Mouse (Mus musculus) embryonic facial prominence, embryonic 13.5 days (tissue): ENCODE results near the gene Gm28048. TPM values are rescaled to one million over a fixed set of nuclear protein-coding genes. Genes with fewer than 3 reads are reported as not detected.

Source experiments
- polyA plus RNA-seq: library from polyadenylated mRNA; unstranded; fragments of >200 nt; fragmentation: Nextera tagmentation; extraction: Ambion mirVana; gene quantifications from 2 replicates; pipeline ENCODE4 v1.2.1, GENCODE M21; 2015

Gm28048 gene
- polyA plus RNA-seq, 1 experiment from 2014 or later, result 8.6 TPM

Other genes with a start within 250 kb of the Gm28048 start
- gene B3gnt2, start 121.1 kb downstream of the Gm28048 start, polyA plus RNA-seq, result 7.0 and 8.5 TPM in 2 replicates
- gene Zrsr1, start 10.1 kb downstream of the Gm28048 start, polyA plus RNA-seq, result 4.0 and 4.8 TPM in 2 replicates
- 387 and 398 TPM in 2 replicates for gene Commd1, start 292 bp upstream of the Gm28048 start, polyA plus RNA-seq
- gene Cct4, start 8.4 kb upstream of the Gm28048 start, polyA plus RNA-seq, result 285 and 289 TPM in 2 replicates
- gene Fam161a, start 25.4 kb upstream of the Gm28048 start, polyA plus RNA-seq, result 3.6 and 3.7 TPM in 2 replicates